Mouse (Mus musculus) adrenal gland, postnatal 10 days (tissue): ENCODE measurements at regions not wholly inside any gene's neighbourhood (a gene's known extent, or its start where the extent isn't known, plus 50 kb on each side); places are given as distances from the start of the nearest gene placed in this dataset.
"Not testable (repeated sequence)": the region's sequence is repeated elsewhere in the genome, so short reads cannot be mapped to it uniquely, and the experiment has no call there.

Experiments used
- DNase-seq: peaks from one replicate; pipeline ENCODE4 v3.0.0; 2021; ENCODE audit warnings: mixed read lengths

DNA sequence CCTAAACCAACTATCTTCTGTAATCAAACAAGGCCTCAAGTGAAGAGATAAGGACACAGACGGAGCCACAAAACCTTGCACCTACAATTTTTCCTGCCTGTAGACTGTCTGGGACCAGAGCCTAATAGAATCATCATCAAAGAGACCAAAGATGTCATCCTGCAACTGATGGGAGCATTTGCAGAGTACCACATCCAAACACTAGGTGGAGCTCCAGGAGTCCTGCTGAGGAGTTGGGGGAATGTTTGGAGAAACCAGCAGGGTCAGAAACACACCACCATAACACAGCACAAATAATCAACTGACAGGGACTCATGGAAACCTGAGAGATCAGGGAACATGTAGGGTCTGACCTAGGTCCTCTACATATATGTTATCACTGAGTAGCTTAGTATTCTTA is 160.9 kb downstream of the Gm6760 start:
- peak; percentile 5 for DNase-seq

DNA sequence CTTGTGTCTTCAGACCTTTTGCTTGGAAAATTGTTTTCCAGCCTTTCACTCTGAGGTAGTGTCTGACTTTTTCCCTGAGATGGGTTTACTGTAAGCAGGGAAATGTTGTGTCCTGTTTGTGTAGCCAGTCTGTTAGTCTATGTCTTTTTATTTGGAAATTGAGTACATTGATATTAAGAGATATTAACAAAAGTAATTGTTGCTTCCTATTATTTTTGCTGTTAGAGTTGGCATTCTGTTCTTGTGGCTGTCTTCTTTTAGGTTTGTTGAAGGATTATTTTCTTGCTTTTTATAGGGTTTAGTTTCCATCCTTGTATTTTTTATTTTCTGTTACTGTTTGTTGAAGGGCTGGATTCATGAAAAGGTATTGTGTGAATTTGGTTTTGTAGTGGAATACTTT is 179.6 kb downstream of the Gm6760 start:
- DNase-seq: not testable (repeated sequence)
